Mouse (Mus musculus): ENCODE results near the gene Oaz1. TPM values are rescaled to one million over a fixed set of nuclear protein-coding genes. Genes with fewer than 3 reads are reported as not detected.

Oaz1 gene
- polyA plus RNA-seq, 2 experiments, result 673 to 1,285 TPM

- Histone ChIP-seq H3K27ac (peak overlapping the region; percentile 75), H3K4me1 (replicated peaks; ENCODE audit: control insufficient read depth in 2 of 2, insufficient read depth in 2 of 2, low read length in 1 of 2) (peaks cover 14 to 15% of the 10 kb centered on the region in 2 experiments), H3K9me3 (ENCODE audit: control insufficient read depth, low read length) (no peaks in the 10 kb centered on the region), H3K27me3 (ENCODE audit: control insufficient read depth, insufficient read depth, low read length) (no peaks in the 10 kb centered on the region), H3K36me3 (replicated peaks; ENCODE audit: control insufficient read depth, insufficient read depth, low read depth) (peaks cover 30% of the 10 kb centered on the region), H3K4me2 (ENCODE audit: low read depth) (peak overlapping the region; percentile 97), H3K4me3 (ENCODE audit: insufficient read depth in 1 of 2, low read depth in 2 of 2, low read length in 2 of 2) (peak overlapping the region; percentile 82 to 94), H3K9ac (replicated peaks) (peak overlapping the region; percentile 81)
- DNase-seq (ENCODE audit: low read depth in 3 of 3, low spot score in 3 of 3) (peak; percentile 17 to 56 (median 37)), ATAC-seq (ENCODE audit: insufficient read depth) (peak; percentile 61)
- 2% methylated on average over 58 of the region's 59 CpGs for WGBS (ENCODE audit: insufficient replicate concordance)
- TF ChIP-seq CTCF (IDR thresholded peaks at IDR 0.05; ENCODE audit: low read depth) (0 out of 2 replicates have a peak, but pooled peaks have one; percentile 4), EP300 (IDR thresholded peaks at IDR 0.05; ENCODE audit: low read depth) (no peak)
Measured at GRCm38 (mm10) chr10:80797186-80798149, 29.0 kb upstream of the Oaz1 start.

GRCm38 (mm10) chr10:80798150-80799006 is 28.1 kb upstream of the Oaz1 start, which contains the start of the genes Sf3a2 and Plekhj1:
Sf3a2 (plus strand) TSS chr10:80798198.
Plekhj1 (minus strand) TSS chr10:80798626.
- Histone ChIP-seq H3K36me3 (replicated peaks; ENCODE audit: control insufficient read depth, insufficient read depth, low read depth) (peaks cover 39% of the 10 kb centered on the region), H3K4me3 (ENCODE audit: insufficient read depth in 1 of 2, low read depth in 2 of 2, low read length in 2 of 2) (peak within 1 kb of the TSS; percentile 82 to 94), H3K9ac (replicated peaks) (peak within 1 kb of the TSS; percentile 81), H3K27ac (peak within 1 kb of the TSS; percentile 75), H3K4me2 (ENCODE audit: low read depth) (peak within 1 kb of the TSS; percentile 97), H3K9me3 (ENCODE audit: control insufficient read depth, low read length) (no peaks in the 10 kb centered on the region), H3K27me3 (ENCODE audit: control insufficient read depth, insufficient read depth, low read length) (no peaks in the 10 kb centered on the region), H3K4me1 (replicated peaks; ENCODE audit: control insufficient read depth in 2 of 2, insufficient read depth in 2 of 2, low read length in 1 of 2) (peaks cover 14 to 15% of the 10 kb centered on the region in 2 experiments)
- DNase-seq (ENCODE audit: low read depth in 3 of 3, low spot score in 3 of 3) (peak; percentile 94 to 95 (median 94)), ATAC-seq (ENCODE audit: insufficient read depth) (peak; percentile 93)
- under 1% methylated on average over 104 of the region's 104 CpGs for WGBS (ENCODE audit: insufficient replicate concordance)
- TF ChIP-seq EP300 (IDR thresholded peaks at IDR 0.05; ENCODE audit: low read depth), result peak; percentile 23; the same call in 1 of the 2 replicates
- TF ChIP-seq CTCF (IDR thresholded peaks at IDR 0.05; ENCODE audit: low read depth), result no peak

- DNase-seq (ENCODE audit: low read depth in 3 of 3, low spot score in 3 of 3), result peak in 1 of 3 experiments; percentile 23
- WGBS (ENCODE audit: insufficient replicate concordance), result under 1% methylated on average over 18 of the region's 18 CpGs
- no peaks in the 10 kb centered on the region for H3K9me3 ChIP-seq (ENCODE audit: control insufficient read depth, low read length)
Measured at GRCm38 (mm10) chr10:80799070-80799566, 27.3 kb upstream of the Oaz1 start.

GRCm38 (mm10) chr10:80802204-80802912 is 24.1 kb upstream of the Oaz1 start:
- Histone ChIP-seq H3K4me3 (ENCODE audit: insufficient read depth in 1 of 2, low read depth in 2 of 2, low read length in 2 of 2) (no peak overlapping the region), H3K4me2 (ENCODE audit: low read depth) (no peak overlapping the region), H3K9me3 (ENCODE audit: control insufficient read depth, low read length) (no peaks in the 10 kb centered on the region), H3K36me3 (replicated peaks; ENCODE audit: control insufficient read depth, insufficient read depth, low read depth) (peaks cover 38% of the 10 kb centered on the region), H3K27me3 (ENCODE audit: control insufficient read depth, insufficient read depth, low read length) (peaks cover 8% of the 10 kb centered on the region), H3K9ac (replicated peaks) (no peak overlapping the region), H3K4me1 (replicated peaks; ENCODE audit: control insufficient read depth in 2 of 2, insufficient read depth in 2 of 2, low read length in 1 of 2) (peaks cover 7 to 11% of the 10 kb centered on the region in 2 experiments), H3K27ac (no peak overlapping the region)
- DNase-seq (ENCODE audit: low read depth in 3 of 3, low spot score in 3 of 3) (no peak), ATAC-seq (ENCODE audit: insufficient read depth) (no peak)
- TF ChIP-seq CTCF (IDR thresholded peaks at IDR 0.05; ENCODE audit: low read depth), result no peak
- TF ChIP-seq EP300 (IDR thresholded peaks at IDR 0.05; ENCODE audit: low read depth), result no peak
- WGBS (ENCODE audit: insufficient replicate concordance), result 81% methylated on average over 10 of the region's 10 CpGs

More at GRCm38 (mm10) chr10:80799070-80799566, 27.3 kb upstream of the Oaz1 start:
- peak; percentile 1; the same call in 1 of the 2 replicates for ATAC-seq (ENCODE audit: insufficient read depth)
- peak overlapping the region; percentile 82 to 94 for H3K4me3 ChIP-seq (ENCODE audit: insufficient read depth in 1 of 2, low read depth in 2 of 2, low read length in 2 of 2)
- H3K4me1 ChIP-seq (replicated peaks; ENCODE audit: control insufficient read depth in 2 of 2, insufficient read depth in 2 of 2, low read length in 1 of 2), result peaks cover 14 to 15% of the 10 kb centered on the region in 2 experiments
- H3K36me3 ChIP-seq (replicated peaks; ENCODE audit: control insufficient read depth, insufficient read depth, low read depth), result peaks cover 42% of the 10 kb centered on the region
- H3K4me2 ChIP-seq (ENCODE audit: low read depth), result peak overlapping the region; percentile 97
- H3K9ac ChIP-seq (replicated peaks), result peak overlapping the region; percentile 81
- H3K27ac ChIP-seq, result peak overlapping the region; percentile 75
- H3K27me3 ChIP-seq (ENCODE audit: control insufficient read depth, insufficient read depth, low read length), result no peaks in the 10 kb centered on the region
- TF ChIP-seq EP300 (IDR thresholded peaks at IDR 0.05; ENCODE audit: low read depth), result no peak
- no peak for TF ChIP-seq CTCF (IDR thresholded peaks at IDR 0.05; ENCODE audit: low read depth)
